Mouse (Mus musculus): ENCODE results near the gene Nphs1. TPM values are rescaled to one million over a fixed set of nuclear protein-coding genes. Genes with fewer than 3 reads are reported as not detected.
"Not testable (repeated sequence)": the region's sequence is repeated elsewhere in the genome, so short reads cannot be mapped to it uniquely, and the experiment has no call there.

Gene Nphs1
- polyA plus RNA-seq, 1 experiment from 2014 or later = not detected

DNA sequence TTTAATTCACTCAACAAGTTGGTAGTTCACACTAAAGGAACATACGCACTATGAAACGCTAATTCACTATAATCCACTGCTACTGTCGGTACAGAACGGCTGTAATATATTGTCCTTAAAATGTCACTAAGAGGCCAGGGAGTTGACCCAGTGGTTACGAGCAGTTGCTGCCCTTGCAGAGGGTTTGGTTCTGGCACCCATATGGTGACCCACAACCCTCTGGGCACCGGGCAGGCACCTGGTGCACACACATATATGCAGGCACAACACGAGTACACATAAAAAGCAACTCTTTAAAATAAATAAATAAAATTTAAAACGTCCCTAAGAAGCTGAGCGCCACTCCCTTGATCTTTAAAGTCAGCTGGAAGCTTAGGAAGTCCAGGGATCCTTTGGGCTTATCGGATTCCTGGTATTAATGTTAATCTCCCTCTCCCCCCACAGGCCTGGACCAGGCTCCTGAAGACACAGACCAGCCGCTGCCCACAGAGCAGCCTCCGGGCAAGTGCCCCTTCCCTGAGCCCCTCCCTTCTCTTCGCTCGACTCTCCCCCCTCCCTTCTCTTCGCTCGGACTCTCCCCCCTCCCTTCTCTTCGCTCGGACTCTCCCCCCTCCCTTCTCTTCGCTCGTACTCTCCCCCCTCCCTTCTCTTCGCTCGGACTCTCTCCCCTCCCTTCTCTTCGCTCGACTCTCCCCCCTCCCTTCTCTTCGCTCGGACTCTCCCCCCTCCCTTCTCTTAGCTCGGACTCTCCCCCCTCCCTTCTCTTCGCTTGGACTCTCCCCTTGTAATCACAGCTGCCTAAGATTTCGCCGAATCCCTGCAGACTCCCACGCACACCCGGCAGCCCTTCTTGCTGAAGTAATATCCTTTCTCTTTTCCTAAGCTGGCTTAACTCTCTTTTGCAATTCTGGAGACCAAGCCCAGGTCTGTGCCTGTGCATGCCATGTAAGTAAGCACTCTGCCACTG lies 19.6 kb downstream of the Nphs1 start:
- 9% methylated on average over 31 of the region's 32 CpGs for WGBS
- H3K4me3 ChIP-seq = peak overlapping the region; percentile 36
- DNase-seq (ENCODE audit: low spot score) = no peak
- H3K27ac ChIP-seq = no peak overlapping the region
- H3K9me3 ChIP-seq (replicated peaks) = no peaks in the 10 kb centered on the region
- H3K27me3 ChIP-seq (ENCODE audit: low read depth, poor library complexity, severe bottlenecking) = peaks cover 14% of the 10 kb centered on the region; the same call in 1 of the 2 replicates
- no peaks in the 10 kb centered on the region for H3K36me3 ChIP-seq
- H3K4me1 ChIP-seq = peaks cover 10% of the 10 kb centered on the region; the same call in 1 of the 2 replicates

DNA sequence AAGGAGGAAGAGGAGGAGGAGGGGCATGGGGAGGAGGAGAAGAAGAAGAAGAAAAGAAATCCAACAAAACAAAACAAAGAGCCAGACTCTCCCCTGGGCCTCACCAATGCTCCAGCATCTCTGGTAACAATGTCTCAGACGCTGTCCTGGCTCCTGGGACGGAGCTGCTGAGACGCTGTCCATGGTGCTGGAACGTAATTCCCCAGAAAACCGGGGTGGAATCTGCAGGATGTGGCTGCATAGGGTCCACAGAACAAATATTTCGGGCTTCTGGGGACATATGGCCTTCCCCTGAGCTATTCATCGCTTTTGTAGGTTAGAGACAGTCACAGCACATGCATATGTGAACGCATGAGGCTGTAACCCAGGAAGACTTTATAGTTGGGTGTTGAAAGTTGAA lies 26.1 kb downstream of the Nphs1 start:
- Histone ChIP-seq H3K27me3 (ENCODE audit: low read depth, poor library complexity, severe bottlenecking) (peaks cover 7% of the 10 kb centered on the region; the same call in 1 of the 2 replicates), H3K4me3 (no peak overlapping the region), H3K4me1 (no peaks in the 10 kb centered on the region), H3K27ac (no peak overlapping the region), H3K9me3 (replicated peaks) (no peaks in the 10 kb centered on the region), H3K36me3 (no peaks in the 10 kb centered on the region)
- WGBS = 19% methylated on average over 8 of the region's 8 CpGs
- peak; percentile 80 for DNase-seq (ENCODE audit: low spot score)

DNA sequence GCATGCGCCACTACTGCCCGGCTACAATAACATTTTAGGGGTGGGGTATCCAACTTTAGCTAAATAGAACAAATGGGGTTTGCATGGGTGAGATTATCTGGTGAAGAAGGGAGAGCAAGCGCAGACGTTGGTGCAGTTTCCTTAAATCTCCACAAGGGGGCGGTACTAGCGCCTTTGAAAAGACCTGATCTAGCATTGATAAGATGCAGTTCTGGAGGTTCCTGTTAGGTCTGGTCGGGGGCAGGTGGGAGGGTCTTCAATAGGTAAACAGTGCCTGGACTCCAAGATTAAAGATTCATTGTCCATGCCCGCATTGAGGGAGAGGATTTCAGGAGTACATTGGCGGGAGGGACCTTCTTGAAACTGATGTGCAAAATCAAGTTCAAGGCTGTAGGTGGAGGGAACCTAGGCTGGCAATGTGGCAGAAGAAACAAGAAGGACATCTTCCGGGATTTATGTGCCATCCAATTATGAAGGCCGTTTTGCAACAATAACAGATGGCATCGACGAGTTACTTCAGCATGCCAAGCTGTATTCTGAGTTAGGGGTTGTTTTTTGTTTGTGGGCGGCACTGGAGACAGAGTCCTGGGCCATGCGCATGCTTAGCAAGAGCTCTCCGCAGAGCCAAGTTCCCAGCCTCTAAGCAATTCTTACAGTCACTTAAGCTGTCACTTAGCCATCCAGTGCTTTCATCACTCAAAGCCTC lies 32.3 kb downstream of the Nphs1 start:
- WGBS = 35% methylated on average over 16 of the region's 16 CpGs
- DNase-seq (ENCODE audit: low spot score) = peak; percentile 48
- no peak overlapping the region for H3K4me3 ChIP-seq

DNA sequence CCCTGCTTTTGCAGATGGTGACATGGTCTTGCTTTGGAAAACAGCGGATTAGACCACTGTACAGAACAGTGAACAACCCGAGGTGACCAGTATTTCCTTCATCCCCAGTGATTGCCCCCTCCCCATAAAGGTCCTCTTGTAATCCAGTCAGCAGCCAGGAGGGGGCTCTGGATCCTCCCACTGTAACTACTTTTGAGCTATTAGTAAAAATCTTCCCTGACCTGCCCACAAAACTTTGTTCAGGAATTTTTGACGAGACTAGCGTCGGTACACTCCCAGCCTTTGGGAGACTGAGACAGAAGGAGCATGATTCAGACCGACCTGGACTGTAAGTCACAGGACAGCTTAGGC lies 32.8 kb downstream of the Nphs1 start:
- no peaks in the 10 kb centered on the region for H3K4me1 ChIP-seq
- H3K9me3 ChIP-seq (replicated peaks) = no peaks in the 10 kb centered on the region
- 19% methylated on average over 6 of the region's 6 CpGs for WGBS
- no peak overlapping the region for H3K27ac ChIP-seq
- H3K27me3 ChIP-seq (ENCODE audit: low read depth, poor library complexity, severe bottlenecking) = peaks cover 14% of the 10 kb centered on the region; the same call in 1 of the 2 replicates
- H3K36me3 ChIP-seq = no peaks in the 10 kb centered on the region
- no peak for DNase-seq (ENCODE audit: low spot score)
- H3K4me3 ChIP-seq = no peak overlapping the region

More for the DNA sequence above, 32.3 kb downstream of the Nphs1 start:
- Histone ChIP-seq H3K27me3 (ENCODE audit: low read depth, poor library complexity, severe bottlenecking) (peaks cover 14% of the 10 kb centered on the region; the same call in 1 of the 2 replicates), H3K9me3 (replicated peaks) (no peaks in the 10 kb centered on the region), H3K36me3 (no peaks in the 10 kb centered on the region), H3K4me1 (no peaks in the 10 kb centered on the region), H3K27ac (no peak overlapping the region)

DNA sequence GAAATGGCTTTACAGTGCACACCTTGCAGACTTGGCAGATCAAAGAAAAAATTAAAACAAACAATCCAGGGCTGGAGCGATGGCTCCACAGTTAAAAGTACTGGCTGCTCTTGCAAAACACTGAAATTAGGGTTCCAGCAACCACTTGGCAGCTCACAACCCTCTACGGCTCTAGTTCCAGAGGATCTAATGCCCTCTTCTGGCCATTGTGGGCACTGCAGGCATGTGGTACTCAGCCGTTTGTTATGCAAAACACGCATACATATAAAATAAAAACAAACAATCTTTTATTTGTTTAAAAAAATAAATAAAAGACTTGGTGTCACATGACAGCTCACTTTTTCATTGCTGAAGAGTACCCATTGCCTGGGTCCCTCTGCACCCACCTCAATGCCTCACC lies 34.6 kb downstream of the Nphs1 start:
- no peaks in the 10 kb centered on the region for H3K36me3 ChIP-seq
- no peaks in the 10 kb centered on the region for H3K9me3 ChIP-seq (replicated peaks)
- H3K27me3 ChIP-seq (ENCODE audit: low read depth, poor library complexity, severe bottlenecking) = peaks cover 14% of the 10 kb centered on the region; the same call in 1 of the 2 replicates
- H3K4me3 ChIP-seq = no peak overlapping the region
- no peak overlapping the region for H3K27ac ChIP-seq
- DNase-seq (ENCODE audit: low spot score) = peak; percentile 80
- 21% methylated on average over 4 of the region's 4 CpGs for WGBS
- H3K4me1 ChIP-seq = no peaks in the 10 kb centered on the region

DNA sequence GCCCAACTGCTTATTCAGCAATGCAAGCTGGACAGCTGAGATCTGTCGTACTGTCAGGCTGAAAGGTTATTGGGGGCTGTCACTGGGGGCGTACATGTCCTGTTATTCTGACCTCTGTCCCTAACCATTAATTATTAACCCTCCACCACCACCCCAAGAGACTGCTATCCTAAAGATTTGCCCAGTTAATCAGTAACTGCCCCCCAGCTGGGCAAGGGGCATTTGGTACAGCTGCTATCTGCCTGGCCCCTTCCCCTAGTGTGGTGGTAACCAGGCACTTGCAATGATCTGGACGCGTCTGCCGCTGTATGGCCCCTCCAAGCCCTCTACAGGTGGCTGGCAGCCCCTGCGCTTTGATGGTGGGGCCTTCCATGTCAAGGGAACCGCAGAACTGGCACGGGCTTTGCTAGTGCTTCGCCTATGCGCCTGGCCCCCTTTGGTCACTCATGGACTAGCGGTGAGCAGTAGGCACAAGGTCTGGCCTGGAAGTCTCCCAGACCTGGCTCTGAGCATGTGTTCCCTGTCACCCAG lies 35.4 kb downstream of the Nphs1 start, which contains the start of gene Prodh2:
Gene Prodh2, plus strand, starts transcription at position 222 of the 531 bp plus-strand sequence.
- Histone ChIP-seq H3K9me3 (replicated peaks) (no peaks in the 10 kb centered on the region), H3K27ac (no peak within 1 kb of the TSS), H3K4me3 (no peak within 1 kb of the TSS), H3K27me3 (ENCODE audit: low read depth, poor library complexity, severe bottlenecking) (peaks cover 14% of the 10 kb centered on the region; the same call in 1 of the 2 replicates), H3K4me1 (no peaks in the 10 kb centered on the region), H3K36me3 (no peaks in the 10 kb centered on the region)
- WGBS = 63% methylated on average over 11 of the region's 11 CpGs
- DNase-seq (ENCODE audit: low spot score) = peak; percentile 24

DNA sequence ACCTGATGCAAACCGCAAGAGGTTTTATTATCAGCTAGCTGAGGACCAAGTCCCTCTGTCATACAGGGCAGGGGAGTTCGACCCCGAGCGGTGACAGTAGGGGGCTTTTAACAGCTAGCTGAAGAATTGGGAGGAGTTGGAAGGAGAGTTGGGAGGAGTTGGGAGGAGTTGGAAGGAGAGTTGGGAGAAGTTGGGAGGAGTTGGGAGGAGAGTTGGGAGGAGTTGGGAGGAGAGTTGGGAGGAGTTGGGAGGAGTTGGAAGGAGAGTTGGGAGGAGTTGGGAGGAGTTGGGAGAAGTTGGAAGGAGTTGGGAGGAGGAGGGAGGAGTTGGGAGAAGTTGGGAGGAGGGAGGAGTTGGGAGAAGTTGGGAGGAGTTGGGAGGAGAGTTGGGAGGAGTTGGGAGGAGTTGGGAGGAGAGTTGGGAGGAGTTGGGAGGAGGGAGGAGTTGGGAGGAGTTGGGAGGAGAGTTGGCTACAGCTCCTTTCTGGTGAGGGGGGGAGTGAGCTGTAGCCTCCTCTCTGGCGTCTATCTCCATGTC lies 37.5 kb downstream of the Nphs1 start:
- H3K36me3 ChIP-seq; DNase-seq (ENCODE audit: low spot score); H3K9me3 ChIP-seq (replicated peaks); H3K4me1 ChIP-seq; H3K27ac ChIP-seq; H3K4me3 ChIP-seq: not testable (repeated sequence)
- 65% methylated on average over 5 of the region's 5 CpGs for WGBS
- peaks cover 11% of the 10 kb centered on the region; the same call in 1 of the 2 replicates for H3K27me3 ChIP-seq (ENCODE audit: low read depth, poor library complexity, severe bottlenecking)

DNA sequence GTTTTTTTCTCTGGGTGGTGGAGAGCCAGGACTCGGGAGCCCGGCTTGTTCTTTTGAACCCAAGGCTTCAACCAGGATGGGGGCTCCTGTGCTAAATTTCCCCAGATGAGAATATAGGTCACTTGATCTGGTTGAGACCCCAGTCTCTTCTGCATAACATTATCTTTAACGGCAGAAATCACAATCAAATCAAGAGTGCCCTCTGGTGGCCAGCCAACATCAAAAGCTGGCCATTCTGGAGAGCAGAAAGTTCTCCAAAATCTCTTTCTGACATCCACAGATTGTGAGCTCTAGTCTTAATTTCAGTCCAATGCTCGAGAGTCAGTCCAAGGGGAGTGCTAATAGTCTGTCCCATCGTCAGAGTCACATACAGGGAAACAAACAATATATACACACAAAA lies 43.0 kb downstream of the Nphs1 start:
- not testable (repeated sequence) for H3K36me3 ChIP-seq; H3K4me3 ChIP-seq; H3K9me3 ChIP-seq (replicated peaks); H3K27ac ChIP-seq; H3K27me3 ChIP-seq (ENCODE audit: low read depth, poor library complexity, severe bottlenecking); DNase-seq (ENCODE audit: low spot score); H3K4me1 ChIP-seq
- 80% methylated on average over 5 of the region's 5 CpGs for WGBS

DNA sequence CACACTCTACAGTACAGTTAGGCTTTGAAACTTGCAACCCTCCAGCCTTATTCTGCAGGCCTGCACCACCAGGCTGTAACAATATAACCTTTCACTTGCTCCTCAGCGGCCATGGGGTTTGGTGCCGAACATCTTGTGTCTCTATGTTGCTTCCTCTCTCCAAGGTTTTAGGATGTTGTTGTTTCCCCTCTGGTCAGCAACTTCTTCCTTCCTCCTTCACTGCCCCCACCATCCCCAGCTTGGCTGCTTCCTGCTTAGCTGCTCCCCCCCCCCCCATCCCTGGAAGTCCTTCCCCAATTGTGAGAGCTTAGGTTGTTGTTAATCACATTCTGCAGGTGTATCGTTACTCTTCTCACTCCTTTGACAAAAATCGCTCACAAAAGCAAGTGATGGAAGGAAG lies 49.9 kb downstream of the Nphs1 start:
- no peak overlapping the region for H3K4me3 ChIP-seq
- H3K4me1 ChIP-seq = no peaks in the 10 kb centered on the region
- no peaks in the 10 kb centered on the region for H3K9me3 ChIP-seq (replicated peaks)
- no peak for DNase-seq (ENCODE audit: low spot score)
- 84% methylated on average over 4 of the region's 4 CpGs for WGBS
- H3K27me3 ChIP-seq (ENCODE audit: low read depth, poor library complexity, severe bottlenecking) = no peaks in the 10 kb centered on the region
- no peaks in the 10 kb centered on the region for H3K36me3 ChIP-seq
- no peak overlapping the region for H3K27ac ChIP-seq

DNA sequence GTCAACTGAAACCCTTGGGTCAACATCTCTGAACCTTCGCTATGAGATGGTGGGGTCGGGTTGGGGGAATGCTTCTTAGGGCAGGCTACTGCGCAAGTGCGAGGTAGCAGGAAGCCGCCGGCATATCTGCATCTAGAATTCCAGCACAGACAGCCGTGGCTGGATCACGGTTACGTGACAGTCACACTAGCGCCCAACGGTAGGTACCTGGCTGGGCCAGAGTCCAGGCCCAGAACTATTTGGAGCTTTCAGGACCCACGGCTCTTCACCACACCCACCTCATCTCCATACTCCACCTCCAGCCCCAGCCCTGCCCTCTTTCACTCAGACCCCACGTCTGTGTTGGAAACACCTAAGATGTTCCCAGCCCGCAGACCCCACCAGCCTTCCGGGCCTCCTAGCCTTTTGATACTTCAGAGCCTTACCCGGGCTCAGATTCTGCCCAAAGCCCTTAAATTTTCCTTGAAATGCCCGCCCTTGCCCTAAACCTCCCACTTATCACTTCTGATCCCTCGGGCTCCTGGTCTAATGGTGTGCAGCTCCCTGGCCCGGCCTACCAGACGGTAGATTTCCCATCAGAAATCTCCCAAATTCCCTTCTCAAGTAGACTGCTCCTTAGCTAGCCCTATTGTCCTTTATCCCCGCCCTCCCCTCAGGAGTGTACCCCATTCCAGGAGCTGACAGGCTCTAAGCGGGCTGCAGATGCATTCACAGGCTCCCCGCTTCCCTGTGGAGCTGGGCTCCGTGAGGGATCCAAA lies 57.1 kb downstream of the Nphs1 start:
- Histone ChIP-seq H3K36me3 (no peaks in the 10 kb centered on the region), H3K27me3 (ENCODE audit: low read depth, poor library complexity, severe bottlenecking) (peaks cover 13% of the 10 kb centered on the region; the same call in 1 of the 2 replicates), H3K27ac (no peak overlapping the region), H3K4me1 (no peaks in the 10 kb centered on the region), H3K9me3 (replicated peaks) (no peaks in the 10 kb centered on the region), H3K4me3 (no peak overlapping the region)
- no peak for DNase-seq (ENCODE audit: low spot score)
- WGBS = 53% methylated on average over 24 of the region's 24 CpGs

DNA sequence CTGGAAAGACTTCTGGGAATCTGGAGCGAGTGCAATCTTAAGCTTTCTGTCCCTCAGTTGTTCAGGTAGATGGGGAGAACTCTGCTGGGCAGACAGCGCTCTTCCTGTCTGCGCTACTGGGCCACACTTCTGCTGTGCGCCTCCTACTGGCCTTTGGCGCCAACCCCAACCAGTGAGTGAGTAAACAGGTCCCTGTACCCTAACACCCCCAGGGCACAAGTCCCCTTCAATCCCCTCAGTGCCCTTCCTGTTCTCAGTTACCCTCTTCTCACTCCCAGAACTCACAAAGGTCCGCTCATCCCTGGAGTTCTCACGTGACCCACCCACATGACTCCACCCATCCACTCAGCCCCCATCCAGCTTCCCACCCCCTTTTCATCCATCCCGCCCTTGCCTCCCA lies 60.2 kb downstream of the Nphs1 start:
- Histone ChIP-seq H3K9me3 (replicated peaks) (no peaks in the 10 kb centered on the region), H3K36me3 (peaks cover 8% of the 10 kb centered on the region), H3K4me3 (no peak overlapping the region), H3K27me3 (ENCODE audit: low read depth, poor library complexity, severe bottlenecking) (peaks cover 16% of the 10 kb centered on the region; the same call in 1 of the 2 replicates), H3K27ac (no peak overlapping the region), H3K4me1 (0 out of 2 replicates have a peak, but pooled peaks cover 4% of the 10 kb centered on the region)
- 41% methylated on average over 8 of the region's 8 CpGs for WGBS
- DNase-seq (ENCODE audit: low spot score) = no peak

DNA sequence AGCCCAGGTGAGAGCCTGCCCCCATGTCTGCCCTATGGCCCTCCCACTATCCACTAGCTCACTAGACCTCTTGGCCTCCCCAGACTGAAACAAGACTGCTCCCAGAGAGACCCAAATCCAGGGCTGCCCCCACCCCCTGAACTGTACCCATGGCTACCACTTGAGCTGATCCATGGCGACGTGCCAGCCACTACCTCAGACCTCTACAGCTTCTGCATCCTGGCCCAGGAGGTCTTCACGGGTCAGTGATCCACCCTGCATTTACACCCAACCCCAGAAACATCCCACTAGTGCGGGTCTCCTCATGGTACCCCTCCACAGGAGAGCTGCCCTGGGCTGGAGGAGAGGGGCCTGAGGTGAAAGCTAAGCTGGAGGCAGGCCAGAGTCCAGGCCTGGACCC lies 62.3 kb downstream of the Nphs1 start:
- no peak for DNase-seq (ENCODE audit: low spot score)
- H3K27me3 ChIP-seq (ENCODE audit: low read depth, poor library complexity, severe bottlenecking) = peaks cover 12% of the 10 kb centered on the region; the same call in 1 of the 2 replicates
- H3K36me3 ChIP-seq = peaks cover 29% of the 10 kb centered on the region
- WGBS = 86% methylated on average over 4 of the region's 4 CpGs
- 0 out of 2 replicates have a peak, but pooled peaks cover 4% of the 10 kb centered on the region for H3K4me1 ChIP-seq
- H3K9me3 ChIP-seq (replicated peaks) = no peaks in the 10 kb centered on the region
- no peak overlapping the region for H3K27ac ChIP-seq
- no peak overlapping the region for H3K4me3 ChIP-seq

Measured in limb, embryonic 10.5 days (tissue).